Mouse (Mus musculus) lung, postnatal 4 days (tissue): ENCODE results near the gene Trappc3l.

ENCODE experiments used
- DNase-seq, 2 experiments: peaks; one replicate each; pipeline ENCODE4 v3.0.0; 2021

The Trappc3l gene

DNA sequence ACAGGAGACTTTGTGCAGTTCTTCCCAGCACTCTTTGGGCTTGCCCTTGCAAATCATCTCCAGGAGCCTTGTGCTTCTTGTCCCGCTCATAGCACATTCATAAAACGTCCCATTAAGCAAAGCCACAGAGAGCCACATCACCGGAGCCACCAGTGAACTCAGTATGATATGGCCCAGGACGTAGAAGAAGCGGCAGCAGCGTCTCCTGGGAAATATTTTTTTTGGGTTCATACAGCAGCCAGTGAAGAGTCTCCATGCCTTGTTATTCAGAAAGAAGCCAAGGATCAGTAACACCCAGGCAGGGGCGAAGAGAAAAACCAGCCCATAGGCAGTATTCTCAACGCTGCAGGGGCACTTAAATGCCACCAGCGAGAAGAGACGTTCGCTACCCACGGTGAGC, 58.6 kb downstream of the Trappc3l start:
- no peak for DNase-seq

DNA sequence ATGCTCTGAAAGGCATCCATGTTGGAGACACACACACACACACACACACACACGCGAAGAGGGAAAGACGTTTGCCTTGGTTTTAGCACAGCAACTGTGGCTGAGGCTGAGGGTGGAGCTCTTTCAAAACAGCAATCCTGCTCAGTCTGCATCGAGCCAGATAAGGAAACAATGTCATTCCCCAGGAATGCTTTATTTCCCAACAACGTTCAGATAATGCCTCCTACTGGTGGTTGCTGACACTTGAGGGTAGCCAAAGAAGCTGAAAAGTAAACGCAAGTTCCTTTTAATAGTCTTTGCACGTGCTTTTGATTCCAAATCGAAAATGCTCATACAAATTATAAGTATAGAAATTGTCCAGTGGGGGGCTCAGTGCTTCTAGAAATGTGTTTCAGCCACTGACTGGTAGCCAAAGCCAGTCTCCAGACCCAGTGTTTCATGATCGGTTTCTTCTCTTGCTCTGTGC, 59.1 kb downstream of the Trappc3l start, which contains the start of gene Calhm5:
Gene Calhm5 (minus strand): TSS at position 102 of the 466 bp plus-strand sequence.
- peak; percentile 61 to 67 for DNase-seq

DNA sequence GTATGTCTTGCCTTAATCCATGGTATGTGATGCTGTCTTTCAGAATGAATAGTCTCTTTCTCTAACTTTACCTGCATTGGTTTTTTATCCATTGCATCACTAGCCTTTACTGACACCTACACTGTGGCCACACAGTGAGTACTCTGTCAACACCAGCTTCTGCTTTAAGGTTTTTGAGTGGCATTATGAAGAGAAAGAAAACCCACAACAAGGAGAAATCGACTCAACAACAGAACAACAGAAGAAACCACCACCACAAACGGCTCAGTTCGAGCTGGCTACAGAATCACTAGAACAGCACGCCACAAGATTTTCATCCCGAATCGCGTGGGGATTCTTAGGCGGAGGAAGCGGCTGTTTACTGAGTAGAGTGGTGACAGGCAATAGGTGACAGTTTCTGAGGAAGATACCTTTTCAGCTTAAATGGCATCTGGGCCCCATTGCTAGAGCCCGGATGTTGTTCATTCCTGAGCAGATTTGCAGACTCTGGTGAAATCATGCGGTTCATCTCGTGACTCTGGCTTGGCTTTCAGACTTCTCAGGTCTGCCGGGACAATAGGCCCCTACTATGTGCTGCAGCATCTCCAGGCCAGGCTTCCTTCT, 73.6 kb downstream of the Trappc3l start:
- DNase-seq: no peak

DNA sequence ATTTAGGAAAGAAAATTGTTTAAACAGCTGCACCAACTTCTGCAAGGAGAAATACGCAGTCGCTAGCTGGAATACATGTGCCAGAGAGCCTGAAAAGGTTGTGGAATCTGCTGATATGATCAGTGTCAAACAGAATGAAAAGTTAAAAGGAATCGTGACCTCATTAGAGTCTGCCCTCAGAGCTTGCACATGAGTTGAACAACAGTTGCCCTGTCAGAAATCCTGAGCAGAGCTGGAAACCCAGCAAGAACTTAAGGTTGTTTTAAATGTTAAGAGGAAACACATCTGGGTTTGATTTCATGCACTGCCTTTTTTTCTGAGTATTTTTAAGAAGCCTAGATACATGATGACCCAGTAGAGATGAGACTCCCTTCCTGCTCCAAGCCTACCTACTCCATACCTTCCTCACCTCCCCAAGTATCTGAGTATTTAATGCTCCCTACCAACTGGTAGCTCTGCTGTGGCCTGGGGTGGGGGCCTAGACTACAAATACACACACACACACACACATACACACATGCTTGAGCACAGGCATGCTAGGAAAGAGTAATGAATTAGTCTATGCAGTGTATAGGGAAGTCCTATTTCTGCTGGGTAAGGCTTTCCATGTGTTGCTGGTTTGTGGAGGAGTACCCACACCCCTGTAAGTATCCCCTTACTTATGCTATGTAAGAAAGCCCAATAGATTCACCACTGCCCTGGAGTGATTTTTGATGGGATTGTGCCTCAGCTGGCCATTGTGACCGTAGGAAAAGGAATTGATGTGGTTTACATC, 74.8 kb downstream of the Trappc3l start:
- no peak for DNase-seq

DNA sequence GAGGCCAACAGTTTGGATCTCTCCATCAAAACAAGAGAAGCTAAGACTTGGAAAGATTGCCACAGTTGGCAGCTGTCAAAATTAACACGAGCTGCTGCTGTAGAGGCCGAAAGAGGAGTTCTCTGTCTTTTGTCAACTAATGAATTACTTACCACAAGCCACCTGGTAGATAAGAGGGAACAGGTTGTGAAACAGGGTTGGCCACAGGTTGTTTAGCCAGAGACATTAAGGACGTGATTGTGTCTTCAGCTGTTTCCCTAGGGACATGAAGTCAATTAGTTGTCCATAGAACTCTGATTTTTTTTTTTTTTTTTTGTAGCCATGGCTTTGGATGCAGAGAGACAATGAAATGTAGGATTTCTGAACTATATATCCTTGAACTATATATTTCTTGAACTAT, 79.7 kb downstream of the Trappc3l start:
- no peak for DNase-seq

DNA sequence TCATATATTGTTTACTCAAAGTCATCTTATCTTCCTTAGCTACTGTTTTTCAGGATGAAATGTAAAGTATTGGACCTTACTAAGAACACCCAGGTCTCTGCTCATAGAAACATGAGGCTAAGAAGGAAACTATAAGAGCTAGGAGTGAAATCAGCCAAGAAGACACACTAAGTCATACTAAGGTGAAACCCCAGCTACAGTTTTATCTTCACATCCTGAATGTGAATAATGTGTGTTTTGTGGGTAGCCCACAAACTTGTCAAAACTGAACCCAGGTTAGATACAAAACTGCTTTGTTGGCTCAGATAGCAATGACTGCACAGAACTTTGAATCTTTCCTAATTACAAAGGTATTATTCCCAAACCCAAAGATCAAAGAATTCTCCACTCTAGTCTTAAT, 80.4 kb downstream of the Trappc3l start:
- DNase-seq: no peak

DNA sequence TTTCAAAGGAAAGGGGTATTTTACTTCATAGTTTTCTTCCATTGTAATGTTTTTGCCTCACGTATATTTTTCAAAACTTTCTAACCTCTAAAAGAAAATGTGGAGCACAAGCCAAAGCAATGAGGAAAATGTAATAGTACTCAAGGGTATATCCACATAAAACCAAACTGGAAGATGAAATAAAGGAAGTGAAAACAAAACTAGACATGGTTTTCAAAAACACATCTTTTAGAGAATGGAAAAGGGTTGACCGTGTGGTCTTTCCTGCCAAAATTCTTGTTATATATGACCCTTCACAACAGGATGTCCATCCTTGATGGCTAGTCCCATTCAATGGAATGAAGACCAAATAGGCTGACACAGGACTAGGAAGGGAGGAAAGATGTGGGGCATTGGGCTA, 81.0 kb downstream of the Trappc3l start:
- no peak for DNase-seq

DNA sequence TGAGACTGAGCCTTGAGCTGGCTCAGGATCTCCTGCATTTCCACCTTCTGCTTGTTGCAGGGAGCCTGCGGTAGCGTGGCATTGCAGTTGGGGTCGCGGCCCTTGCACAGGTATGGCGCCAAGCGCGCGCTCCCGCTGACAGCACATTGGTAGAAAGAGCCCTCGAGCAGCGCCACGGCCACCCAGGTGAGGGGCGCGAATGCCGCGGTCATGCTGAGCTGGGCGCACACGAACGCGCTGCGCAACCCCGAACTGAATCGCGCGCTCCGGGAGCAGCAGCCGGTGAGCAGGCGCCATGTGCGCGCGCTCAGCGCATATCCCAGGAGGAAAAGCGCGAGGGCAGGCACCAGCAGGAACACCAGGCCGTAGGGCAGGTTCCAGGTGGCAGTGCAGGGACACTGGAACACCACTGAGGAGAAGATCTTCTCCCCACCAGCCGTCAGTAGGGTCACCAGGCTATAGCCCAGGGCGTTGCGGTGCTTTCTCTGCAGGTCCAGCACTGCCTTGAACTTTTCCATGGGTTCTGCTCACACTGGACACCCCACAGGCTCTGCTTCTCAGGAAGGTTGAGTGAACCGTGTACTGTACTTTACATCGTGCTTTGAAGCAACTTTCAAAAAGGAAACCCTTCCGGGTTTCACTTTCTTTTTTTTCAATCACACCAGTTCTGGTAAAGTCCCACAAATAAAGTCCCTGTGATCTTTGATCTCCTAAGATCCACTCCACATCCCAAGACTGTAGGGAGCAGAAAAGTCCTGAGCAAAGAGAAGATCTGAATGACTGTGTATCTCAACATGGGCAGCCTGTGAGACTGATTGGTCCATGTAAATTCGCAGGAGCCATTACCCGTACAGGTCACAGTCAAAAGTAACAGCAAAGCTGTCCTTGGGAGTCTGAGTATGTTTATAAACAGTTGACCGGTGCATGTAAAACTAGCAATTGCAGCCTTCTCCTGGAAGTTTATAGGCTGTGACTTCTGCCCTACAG, 90.3 kb downstream of the Trappc3l start, which contains the start of gene Calhm6:
Gene Calhm6 (minus strand): TSS at position 593 of the 987 bp plus-strand sequence.
- peak; percentile 48 to 61 for DNase-seq

DNA sequence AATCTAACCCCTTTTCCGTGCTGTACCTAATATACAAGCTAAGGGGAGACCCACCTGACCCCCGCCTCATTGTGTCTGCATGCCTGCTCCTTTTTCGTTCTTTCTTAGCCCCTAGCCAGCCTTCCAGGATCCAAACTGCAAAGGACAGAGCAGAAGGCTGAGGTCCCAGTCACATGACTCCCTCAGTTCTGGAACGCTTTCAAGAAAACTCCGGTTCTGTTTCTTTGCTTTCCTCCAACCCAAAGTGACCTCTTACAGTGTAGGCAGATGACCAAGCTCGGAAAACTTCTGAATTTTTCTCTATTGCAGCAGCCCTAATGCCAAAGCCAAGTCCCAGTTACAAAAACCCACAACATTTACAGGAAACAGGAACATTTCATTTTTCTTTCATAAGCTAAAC, 91.0 kb downstream of the Trappc3l start:
- DNase-seq: peak in 1 of 2 experiments; percentile 15

DNA sequence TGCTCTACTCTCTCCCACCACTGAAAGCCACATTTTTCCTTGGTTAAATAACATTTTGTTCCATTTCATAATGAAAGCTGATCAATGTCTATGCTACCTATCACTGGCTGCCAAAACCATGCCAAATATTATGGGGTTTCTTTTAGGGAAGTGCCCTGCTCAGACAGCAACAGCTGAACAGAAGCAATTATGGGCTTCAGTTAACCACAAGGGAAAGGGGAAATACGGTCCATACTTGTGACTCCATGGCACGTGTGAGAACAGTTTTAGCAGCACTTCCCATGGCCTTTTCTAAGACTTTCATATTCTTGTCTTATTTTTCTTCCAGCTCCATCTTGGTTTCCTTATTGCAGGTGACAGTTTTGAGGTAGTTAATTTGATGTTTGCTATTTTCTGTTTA, 94.0 kb downstream of the Trappc3l start:
- no peak for DNase-seq

DNA sequence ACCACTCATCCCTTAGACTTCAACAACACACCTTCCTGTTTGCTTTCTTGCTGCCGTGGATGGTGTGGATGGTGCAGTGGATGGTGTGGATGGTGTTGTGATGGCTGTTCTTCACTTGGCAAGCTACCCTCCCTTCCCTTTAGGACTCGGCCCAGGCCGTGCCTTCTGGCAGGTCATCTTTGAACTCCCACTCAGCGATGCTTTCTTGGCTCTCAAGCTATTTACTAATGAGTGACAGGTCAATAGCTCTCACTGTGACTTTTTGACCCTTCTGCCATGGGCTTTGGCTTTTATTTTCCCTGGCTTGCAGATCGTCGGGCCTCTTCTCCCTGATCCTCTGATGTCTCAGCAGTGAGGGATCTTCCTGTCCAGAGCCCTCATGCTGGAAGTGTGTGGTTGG, 99.0 kb downstream of the Trappc3l start:
- DNase-seq: no peak

DNA sequence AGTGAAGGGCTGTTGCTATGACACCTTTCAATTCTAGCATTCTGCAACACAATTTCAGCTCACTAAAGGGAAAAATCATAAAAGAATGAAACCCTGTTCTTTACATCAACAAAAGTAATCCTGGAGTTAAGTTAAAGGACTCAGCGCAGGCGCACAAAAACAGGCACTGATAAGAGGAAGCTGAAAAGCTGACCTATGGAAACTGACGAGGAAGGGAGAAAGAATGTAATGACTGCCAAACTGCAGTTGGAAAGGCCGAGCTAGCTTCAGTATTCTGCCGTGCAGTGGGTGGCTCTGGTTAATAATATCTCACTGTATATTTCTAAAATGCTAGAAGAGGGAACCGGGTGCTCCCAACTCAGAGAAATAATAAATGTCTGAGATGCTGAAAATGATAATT, 100.6 kb downstream of the Trappc3l start:
- no peak for DNase-seq

DNA sequence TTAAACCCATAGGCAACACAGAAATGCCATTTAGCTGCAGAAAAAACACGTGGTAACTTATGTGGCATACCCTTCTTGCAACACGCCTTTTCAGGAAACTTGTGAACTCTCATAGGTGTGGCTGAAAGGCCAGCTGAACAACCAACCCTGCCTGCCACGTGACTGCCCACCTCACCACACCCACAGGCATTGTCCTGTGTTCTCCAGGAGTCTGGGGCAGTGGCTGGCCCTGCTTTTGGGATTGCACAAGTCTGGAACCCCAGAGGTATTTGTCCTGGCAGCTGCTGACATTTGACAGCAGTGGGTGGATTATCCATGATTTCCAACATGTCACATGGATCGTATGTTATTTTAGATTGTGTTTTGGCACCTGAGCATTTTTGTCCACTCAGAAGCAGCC, 102.4 kb downstream of the Trappc3l start:
- DNase-seq: no peak

DNA sequence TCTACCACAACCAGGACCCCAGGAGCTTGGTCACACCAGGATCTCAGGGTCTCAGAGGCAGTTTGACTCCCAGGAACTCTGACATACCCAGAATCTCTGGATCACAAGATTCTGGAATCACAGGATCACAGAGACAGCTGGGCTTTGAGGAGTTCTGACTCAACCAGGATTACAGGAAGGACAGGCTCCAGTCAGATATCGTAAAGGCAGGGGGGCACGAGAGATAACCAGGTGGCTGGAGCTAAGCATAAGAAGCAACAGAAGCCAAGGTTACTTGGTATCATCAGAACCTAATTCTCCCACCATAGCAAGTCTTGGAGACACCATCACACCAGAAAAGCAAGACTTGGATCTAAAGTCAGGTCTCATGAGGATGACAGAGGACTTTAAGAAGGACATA, 104.3 kb downstream of the Trappc3l start:
- no peak for DNase-seq

DNA sequence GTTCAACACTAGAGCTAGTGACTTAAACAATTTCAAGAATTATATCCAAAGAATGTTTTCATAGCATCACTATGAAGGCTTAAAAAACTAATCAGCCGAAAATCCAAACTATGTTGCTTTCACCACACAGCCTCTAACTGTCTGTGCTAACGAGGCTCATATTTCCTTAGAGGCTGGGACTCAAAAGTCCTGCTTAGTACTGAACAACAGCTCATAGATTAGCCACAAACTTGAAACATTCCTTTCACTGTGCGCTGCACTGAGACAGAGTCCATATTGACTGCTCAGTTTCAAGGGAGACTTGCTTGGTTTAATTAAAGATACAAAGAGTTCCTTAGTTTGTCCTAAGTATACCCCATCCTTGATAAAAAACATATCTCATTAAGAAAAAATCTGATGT, 112.4 kb downstream of the Trappc3l start:
- no peak for DNase-seq

DNA sequence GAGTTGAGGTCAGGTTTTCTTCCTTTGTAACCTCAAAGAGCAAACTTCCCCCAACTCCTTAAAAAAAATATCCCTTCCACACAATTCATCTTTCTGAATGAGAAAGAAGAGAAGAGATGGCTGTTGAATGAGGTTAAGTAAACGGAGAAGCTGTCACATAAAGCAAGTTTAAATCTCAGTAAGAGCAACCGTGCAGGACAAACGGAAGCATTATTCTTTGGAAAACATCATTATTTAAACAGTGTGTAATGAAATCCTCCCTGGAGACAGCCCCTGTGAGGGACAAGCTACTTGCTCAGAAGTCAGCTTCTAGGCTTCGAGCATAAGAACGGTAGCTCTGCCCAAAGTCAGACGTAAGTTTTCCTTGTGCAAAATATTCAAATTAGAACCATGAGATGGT, 113.1 kb downstream of the Trappc3l start:
- DNase-seq: no peak

DNA sequence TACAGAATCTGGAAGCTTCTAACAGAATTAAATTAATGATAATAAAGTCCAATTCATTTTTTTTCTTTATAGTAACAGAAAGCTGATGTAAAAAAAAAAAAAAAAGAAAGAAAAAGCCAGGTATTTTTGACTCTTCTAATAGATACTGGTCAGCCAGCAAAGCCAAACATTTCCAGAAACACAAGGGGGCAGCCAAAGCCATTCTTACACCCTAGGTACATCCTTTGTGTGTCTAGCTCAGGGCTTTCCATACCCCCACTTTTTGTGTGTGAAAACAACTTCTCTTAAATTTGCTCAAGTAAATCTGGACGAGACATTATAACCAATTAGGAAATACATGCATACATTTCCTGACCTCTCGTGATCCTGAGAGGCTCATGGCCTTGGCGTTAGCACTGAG, 114.4 kb downstream of the Trappc3l start:
- DNase-seq: peak in 1 of 2 experiments; percentile 22

DNA sequence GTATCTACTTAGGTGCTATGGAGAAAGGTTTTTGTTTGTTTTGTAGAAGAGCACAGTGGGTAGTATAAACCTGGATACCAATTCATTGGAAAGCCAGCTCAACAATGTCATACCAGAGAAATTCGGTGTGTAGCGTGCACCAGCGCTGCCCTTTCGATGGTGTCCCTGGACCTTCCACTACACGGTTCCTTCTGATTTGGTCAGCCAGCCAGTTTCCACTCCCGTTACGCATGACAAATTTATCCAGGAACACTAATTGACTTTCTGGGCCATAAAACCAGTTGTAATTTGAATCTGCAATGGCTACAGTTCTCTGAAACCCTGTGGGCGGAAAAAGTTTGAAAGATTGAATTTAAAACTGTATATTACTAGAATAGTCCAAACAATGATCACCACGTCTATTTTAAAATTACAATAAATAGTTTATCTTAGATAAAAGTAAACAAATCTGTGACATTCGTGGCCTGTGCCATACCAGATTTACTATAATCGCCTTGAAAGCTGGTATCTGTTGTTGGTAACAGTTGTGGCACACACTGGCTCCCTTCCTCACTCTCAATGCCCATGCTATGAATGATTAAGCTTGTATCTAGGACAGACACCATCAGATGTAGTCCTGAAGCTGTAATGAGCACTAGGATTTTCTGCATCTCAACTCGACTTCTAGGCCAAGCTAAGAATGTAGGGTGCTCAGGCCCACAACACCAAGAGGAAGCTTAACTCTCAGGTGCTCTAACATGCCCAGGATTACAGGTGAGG, 118.6 kb downstream of the Trappc3l start:
- DNase-seq: no peak
